Mouse (Mus musculus): ENCODE results near the gene Wars2. TPM values are rescaled to one million over a fixed set of nuclear protein-coding genes. Genes with fewer than 3 reads are reported as not detected.

The Wars2 gene
- total RNA-seq (2021), result 10 to 100 TPM; 12.9 to 15.3 TPM
- long read RNA-seq, experiment 1, full-length matches to known transcripts, result 5 of 12 reads
- long read RNA-seq, experiment 1, partial matches to known transcripts, result 1 of 12 reads
- long read RNA-seq, experiment 1, other reads (novel, unspliced or antisense), result 6 of 12 reads
- long read RNA-seq, experiment 2, full-length matches to known transcripts, result 12 of 21 reads
- long read RNA-seq, experiment 2, partial matches to known transcripts, result 2 of 21 reads
- long read RNA-seq, experiment 2, other reads (novel, unspliced or antisense), result 7 of 21 reads

DNA sequence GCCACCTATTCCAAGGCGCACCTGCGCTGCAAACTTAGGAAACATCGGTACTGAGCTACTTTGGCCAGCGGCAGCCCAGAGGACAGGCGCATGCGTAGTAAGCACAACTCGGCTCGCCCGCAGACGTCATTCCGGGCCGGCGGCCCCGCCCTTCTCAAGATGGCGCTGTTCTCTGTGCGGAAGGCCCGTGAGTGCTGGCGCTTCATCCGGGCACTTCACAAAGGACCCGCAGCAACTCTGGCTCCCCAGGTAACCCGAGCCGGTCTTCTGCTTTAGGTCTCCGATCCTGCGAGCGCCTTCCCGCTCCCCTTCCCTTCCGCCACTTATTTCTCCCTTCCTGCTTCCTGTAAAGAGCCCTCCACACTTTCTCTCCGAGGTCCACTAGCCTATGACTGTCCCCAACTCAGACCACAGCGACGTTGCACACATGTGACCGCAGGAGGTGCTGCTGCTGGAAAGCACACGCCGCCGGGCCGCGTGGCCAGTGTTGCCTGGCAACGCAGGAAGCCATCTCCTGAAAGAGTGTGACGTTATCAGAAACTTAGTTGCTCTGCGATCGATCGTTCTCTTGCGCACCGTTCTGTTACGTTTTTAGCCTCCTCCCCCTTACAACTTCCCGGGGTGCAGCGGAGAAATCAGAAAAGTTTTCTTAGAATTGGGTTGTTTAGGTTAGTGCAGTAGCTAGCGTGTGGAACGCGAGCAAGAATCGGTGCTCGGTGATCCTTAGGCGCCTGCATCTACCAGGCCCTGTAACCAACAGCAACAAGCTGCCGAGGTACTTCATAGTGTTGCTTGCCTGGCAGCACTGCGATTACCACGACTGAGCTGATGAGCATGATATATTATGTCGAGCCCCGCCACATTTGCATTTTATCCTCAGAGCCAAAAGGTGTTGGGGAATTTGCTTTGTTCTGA lies at the start of gene Wars2:
TSS of gene Wars2 (plus strand) at position 129 of the 915 bp plus-strand sequence.
- DNase-seq (ENCODE audit: low spot score in 2 of 2), result peak; percentile 74 to 87

DNA sequence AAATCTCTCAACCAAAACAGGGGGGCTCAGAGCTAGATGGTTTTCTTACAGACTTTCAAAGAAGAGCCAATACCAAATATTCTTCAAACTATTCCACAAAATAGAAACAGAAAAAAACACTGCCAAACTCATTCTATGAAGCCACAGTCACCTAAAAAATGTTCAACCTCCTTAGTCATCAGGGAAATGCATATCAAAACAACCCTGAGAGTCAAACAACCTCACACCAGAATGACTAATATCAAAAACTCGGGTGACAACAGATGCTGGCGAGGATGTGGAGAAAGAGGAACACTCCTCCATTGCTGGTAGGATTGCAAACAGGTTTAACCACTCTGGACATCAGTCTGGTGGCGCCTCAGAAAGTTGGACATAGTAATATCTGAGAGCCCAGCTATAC lies 44.1 kb upstream of the Wars2 start:
- no peak for DNase-seq (ENCODE audit: low spot score in 2 of 2)

DNA sequence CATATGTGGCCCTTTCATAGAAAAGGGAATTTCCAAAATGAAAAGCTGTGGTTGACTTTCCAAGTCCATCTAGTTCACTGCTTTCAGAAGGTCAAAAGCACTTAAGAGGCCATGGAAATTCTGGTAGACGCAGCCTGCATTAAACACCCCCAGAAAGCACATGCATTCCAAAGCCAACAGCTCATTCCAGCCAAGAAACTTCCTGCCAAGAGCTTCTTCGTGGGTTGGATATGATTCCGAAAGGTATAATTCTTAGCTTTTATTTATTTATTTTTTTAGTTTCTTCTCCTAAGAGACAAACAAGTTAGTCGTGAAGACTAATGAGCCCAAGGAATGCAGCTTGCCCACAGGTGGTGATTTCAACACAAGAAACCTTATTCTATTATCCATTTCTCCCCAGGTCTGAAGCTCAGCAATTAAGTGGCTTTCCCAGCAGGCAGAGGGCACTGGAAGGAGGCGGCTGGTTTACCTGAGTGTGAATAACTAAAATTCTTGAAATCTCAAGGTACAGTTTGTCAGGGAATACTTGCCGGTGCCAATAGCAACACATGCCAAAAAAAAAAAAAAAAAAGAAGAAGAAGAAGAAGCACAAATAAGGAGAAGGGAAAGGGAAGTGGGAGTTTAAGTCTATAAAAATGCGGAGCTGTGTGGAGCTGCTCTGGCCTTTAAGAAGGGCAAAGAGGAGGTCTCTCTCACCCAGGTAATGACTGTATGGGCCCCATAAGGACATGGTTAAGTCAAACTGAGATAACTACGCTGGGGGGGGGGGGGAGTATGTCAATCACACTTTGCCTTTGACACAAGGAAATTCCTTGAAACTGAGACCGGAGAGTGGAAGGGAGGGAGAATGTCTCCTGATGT lies 30.3 kb upstream of the Wars2 start:
- no peak for DNase-seq (ENCODE audit: low spot score in 2 of 2)

DNA sequence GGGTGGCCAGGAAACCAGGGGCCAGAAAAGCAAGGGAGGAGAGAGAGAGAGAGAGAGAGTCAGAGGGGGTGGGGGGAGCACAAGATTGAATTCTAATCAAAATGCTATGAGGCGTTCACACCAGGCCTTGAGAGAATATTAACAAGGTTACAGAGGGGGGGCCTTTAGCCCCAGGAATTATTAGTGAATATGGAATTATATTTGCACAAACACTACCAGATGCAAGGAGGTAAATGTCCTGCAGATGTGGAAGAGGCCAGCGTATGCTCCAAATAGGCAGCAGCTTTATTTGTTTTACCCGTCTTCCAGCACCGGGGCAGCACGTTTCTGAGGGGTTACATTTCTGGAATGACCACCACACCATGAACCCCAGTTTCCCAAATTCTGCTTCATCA lies 29.7 kb upstream of the Wars2 start:
- no peak for DNase-seq (ENCODE audit: low spot score in 2 of 2)

DNA sequence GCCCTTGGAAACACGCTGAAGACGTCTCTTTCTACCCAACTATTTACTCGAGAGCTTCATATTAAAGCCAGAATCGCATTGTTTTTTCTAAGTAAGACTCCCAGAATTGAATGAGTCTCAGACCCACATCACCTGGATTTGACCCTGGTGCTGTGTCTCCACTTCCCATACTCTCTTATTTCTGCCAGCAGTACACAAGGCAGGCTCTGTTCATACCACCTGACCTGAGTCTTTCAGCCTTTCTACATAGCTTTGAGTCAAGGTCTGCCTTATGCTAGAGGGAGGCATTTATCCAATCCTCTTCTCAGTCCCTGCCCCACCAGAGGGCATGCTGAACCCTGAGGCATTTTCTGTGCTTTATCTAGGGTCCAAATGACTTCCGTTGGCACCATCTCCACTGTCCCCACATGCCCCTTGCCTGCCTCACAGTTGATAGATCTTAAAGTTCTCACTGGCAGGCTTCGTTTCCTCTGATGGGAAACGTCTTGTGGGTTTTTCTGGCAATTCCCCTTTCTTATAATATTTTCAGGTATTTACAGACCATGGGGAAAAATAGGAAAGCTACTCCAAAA lies 27.5 kb upstream of the Wars2 start:
- no peak for DNase-seq (ENCODE audit: low spot score in 2 of 2)

DNA sequence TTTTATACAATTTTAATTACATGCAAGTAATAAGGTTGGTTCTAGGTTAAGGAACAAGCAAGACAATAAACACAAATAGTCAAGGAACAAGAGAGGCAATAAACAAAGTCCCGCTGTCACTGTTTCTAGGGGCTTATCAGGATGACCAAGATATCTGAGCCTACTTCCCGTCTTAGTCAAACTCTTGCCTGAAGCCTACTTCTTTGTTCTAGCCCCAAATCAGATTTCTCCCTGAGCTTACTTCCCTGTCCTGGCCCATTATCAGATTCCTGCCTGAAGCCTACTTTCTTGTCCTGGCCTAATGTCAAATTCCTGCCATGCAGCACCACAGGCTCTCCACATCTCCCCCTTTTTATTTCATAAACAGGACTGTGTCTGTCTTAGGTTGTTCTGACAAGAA lies 19.9 kb upstream of the Wars2 start:
- DNase-seq (ENCODE audit: low spot score in 2 of 2), result no peak

DNA sequence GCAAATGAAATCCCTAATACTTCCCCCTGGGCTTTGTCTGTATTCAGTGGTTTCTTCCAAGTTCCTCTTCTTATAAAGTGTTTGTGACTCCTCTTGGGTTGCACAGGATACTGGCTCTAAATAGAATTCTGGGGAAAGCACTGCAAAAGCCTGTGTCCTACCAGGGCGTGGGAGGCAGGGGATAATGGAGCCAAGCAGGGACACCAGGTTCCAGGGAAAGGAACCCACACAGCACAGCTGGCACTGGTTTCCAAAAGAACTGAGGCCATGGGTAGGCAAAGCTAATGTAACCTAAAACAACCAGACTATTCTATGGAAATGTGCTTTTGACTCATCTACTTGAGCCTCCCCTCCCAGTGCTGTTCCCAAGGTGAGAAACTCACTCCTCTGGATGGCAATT lies 10.3 kb upstream of the Wars2 start:
- no peak for DNase-seq (ENCODE audit: low spot score in 2 of 2)

DNA sequence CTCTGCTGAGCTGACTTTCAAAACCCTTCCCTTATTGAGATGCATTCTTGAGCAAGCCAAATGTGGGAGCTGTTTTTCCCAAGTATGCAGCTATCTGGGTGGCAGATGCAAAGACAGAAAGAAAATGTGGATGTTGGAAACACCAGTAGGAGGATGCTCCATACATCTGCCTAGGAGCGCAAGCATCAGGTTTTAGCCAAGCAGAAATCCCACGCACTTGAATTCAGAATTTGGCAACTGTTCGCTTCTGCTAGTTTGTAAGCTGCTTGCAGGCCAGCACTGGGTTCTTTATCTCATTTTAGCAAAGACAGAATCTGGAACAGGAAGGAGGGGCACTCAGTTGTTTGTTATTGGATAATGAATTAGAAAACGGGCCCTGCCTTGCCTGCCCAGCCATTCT lies 8.9 kb upstream of the Wars2 start:
- no peak for DNase-seq (ENCODE audit: low spot score in 2 of 2)

DNA sequence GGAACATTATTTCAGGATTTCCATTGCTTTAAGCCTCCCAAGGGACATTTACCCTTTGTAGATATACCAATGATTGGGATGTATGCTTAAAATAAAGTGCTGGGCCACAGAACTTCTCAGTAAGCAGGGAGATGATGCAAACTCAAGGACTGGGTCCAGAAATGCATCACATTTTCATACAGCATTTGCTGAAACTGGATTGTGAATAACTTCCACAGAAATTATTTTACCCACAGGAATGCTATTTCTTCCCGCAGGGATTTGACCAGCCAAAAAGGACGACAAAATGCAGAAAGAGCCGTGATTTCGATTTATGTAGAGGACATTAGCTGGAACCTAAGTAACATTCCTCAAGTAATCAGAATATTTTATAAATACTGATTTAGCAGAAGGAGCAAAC lies 7.0 kb upstream of the Wars2 start:
- DNase-seq (ENCODE audit: low spot score in 2 of 2), result no peak

DNA sequence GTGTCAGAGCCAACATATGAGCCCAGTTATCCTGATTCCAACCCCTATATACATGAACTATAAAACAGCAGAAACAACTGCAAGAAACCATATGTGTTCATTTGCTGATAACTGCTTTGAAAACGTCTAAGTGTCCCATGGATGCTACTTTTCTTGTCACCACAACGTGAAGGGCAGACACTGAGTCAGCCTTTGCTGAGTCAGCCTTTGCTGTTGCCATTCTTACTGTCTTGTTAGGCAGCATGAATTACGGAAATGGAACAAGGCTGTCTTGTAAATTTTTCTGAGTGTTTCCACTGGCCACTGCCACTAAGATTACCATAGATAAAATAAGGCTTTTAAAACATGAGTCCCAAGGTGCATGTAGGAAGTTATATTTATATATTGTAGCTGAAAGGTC lies 7.0 kb downstream of the Wars2 start:
- DNase-seq (ENCODE audit: low spot score in 2 of 2), result no peak

DNA sequence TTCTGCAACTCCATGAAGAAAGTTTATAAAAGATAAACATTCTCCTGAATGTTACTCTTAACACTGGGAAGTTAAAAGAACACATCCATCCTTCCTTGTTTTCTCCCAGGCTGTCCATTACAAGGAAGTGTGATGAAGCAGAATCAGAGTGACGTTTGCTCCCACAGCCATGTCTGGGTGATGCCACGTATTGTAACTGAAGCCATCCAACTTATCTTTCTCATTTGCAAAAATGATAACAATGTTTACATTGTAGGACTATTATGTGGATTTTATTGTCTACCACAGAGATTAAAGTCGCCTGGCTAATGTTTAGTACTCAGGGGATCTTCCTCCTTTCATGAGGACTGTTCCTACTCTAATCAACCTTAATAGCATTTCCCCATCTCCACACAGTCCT lies 8.2 kb downstream of the Wars2 start:
- no peak for DNase-seq (ENCODE audit: low spot score in 2 of 2)

DNA sequence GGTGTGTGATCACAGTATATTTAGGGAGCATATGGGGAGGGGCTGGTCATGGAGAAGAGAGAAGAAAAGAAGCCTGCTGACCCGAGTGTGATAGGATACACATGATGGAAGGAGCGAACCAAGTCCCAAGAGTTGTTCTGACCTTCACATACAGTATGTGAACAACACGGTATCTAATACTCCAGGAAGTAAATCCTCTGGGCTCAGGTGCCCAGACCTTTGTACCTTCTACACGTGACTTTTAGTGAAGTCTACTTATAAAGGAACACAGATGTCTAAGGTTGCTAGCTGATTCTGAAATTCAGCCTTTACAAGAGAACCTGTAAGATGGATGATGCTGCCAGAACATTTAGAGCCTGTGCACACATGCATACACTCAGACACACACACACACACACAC lies 15.4 kb downstream of the Wars2 start:
- no peak for DNase-seq (ENCODE audit: low spot score in 2 of 2)

DNA sequence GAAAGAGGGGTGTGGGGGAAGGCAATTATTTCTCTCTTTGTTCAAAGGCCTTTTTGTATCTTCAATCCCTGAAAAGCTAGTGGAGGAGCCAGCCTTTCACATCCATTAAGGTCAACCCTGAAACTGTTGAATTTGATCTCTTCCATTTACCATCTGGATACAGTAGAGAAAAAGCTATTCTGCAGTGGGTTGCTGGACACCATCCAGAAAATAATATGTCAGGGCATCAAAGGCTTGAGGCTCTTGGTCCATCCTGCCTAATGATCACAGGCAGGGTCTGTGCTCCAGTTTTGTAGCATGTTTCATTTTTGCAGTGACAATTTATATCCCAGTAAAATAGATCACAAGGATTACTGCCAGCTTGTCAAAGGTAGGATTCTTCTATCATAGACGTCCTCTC lies 16.1 kb downstream of the Wars2 start:
- DNase-seq (ENCODE audit: low spot score in 2 of 2), result no peak

DNA sequence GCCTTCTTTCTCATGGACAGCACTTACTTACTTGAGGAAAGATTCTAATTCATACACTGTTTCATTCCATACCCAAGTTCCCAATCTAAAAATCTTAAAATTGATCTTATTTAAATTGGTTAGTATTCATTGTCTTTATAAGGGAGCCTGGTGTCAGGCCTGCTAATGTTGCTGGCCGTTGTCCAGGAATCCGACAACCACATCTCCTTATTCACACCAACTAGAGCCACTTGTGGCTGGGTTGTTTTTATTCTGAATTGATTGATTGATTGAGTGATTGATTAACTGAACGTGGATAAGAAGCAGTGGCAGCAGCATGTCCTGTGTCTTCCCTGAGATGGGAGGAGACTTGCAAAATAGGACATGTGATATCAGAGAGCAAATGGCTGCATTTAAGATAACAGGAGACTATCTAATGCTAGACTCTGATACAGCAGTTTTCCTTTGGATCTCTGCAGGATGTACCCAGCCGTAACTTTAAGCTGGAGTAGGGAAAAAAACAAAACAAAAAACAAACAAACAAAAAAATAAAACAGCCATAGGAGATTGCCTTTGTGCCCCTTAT lies 16.7 kb downstream of the Wars2 start:
- no peak for DNase-seq (ENCODE audit: low spot score in 2 of 2)

DNA sequence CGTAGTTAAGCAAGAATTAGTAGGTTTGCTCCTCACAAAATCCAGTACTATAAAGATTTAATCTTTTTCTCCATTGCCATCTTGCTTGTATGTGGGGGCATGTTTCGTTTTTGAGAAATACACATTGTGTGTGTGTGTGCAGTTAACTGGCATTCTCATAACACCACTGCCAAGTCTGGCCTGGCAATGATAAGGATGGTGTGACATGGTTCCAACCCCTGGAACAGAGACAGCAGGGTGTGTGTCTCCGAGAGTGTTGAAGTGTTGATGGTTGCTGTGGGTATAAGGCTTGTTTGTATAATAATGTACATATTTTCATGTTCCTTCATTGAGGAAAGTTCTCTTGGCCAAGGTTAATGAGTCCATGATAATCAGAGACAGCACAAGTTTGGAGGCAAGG lies 19.1 kb downstream of the Wars2 start:
- DNase-seq (ENCODE audit: low spot score in 2 of 2), result no peak

DNA sequence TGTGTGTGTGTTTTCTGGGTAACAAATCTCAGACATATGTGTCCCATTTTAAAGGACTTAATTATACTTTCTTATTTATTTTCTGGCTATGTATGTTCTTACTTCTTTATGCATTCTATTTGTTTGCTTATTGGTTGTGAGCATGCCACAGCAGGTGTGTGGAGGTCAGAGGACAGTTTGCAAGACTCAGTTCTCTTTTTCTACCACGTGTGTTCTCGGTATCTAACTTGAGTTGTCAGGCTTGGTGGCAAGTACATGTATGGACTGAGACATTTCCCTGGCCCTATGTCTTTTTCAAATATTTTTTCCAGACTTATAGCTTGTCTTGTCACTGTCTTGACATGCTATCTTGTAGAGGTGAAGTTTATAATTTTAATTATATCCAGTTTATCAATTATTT lies 21.3 kb downstream of the Wars2 start:
- DNase-seq (ENCODE audit: low spot score in 2 of 2), result no peak

DNA sequence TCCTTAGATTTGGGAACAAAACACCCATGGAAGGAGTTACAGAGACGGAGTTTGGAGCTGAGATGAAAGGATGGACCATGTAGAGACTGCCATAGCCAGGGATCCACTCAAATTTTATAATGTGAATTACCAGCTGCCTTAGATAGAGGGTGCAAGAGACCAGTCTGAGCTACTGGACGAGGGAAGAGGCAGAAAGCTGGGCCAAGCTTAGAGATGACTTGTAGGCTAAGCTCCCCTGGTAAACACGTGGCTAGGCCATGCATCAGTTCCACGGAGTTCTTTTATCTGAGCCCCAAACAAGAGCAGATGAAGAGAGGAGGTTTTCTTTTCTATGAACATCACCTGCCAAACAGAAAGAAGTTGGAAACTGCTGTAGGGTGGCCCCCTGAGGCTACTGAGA lies 26.9 kb downstream of the Wars2 start:
- no peak for DNase-seq (ENCODE audit: low spot score in 2 of 2)

DNA sequence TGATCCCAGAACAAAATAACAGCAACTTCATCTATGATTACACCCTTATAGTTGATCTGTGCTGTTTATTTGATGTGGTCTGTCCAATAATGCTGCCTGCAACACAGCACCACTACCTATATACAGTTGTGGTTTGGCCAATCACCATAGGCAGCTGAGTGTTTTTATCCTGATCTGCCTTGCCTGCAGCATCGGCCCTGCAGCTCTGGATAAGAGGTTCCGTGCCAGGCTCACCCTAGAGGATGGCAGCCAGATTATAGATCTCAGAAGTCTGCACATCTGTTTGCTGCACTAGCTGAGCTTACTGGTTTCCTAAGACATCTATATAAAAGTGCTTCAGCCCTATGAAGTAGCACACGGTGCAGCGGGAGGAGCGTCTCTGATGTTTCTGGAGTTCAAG lies 32.3 kb downstream of the Wars2 start:
- no peak for DNase-seq (ENCODE audit: low spot score in 2 of 2)

DNA sequence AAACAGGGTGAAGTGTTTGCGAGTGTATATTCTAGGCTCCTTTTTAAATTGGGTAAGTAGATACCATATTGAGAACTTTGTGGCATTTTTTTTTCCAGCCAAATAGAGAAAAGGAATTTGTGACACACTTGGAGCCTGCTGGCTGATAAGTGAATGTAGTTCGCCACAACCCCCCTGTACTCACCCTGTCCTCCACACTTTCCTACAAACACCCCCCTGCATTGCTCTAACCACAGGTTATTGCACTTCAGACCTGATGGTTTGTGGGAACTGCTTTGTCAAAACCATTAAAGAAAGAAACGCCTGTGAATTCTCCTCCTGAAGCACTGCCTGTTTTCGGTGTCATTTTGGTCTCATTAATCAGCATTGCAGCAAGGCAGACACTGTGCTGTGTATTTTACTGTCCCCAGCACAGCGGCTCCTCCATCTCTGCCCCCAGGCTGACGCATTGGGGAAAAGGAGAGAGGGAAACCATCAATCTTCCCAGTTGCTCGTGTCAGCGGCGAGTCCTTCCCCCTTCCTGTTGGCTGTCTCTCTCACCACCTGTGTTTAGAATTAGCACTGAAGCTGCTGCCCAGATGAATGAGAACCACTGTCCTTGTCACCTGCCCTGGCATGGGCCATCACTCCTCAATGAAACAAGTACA lies 33.9 kb downstream of the Wars2 start:
- DNase-seq (ENCODE audit: low spot score in 2 of 2), result no peak

DNA sequence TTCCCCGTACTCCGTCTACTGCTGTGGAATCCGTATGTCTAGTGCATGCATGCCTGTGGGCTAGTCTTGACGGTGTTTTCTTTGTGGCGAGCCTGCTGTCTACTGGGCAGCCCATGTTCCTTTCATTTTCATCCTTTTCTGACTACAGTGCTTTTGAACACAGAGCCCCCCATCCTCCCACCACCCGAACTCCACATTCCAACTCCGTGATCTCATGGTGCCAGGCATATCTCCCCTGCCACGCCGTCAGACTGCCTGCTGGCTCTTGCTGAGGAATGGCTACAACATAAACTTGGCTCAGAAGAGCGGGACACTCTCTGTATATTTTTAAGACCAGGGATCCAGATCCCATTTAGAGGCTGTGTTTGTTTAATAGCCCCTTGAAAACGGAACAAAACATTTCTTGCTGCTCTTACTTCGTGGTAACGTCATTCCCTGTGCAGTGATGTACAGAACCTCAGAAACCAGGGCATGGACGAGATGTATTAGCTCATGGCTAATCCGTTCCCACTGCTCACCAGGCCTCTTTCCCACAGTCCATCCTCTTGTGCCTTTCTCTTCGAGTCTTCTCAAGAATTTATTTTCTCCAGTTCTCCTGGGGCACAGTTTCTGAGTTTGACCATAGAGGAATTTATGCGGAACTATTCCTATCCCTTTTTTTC lies 42.6 kb downstream of the Wars2 start:
- DNase-seq (ENCODE audit: low spot score in 2 of 2), result no peak

Data from adrenal gland, postnatal 4 days (tissue).